Comparison of ENCODE assay signal across 9 mouse cellular contexts in the genomic region with DNA sequence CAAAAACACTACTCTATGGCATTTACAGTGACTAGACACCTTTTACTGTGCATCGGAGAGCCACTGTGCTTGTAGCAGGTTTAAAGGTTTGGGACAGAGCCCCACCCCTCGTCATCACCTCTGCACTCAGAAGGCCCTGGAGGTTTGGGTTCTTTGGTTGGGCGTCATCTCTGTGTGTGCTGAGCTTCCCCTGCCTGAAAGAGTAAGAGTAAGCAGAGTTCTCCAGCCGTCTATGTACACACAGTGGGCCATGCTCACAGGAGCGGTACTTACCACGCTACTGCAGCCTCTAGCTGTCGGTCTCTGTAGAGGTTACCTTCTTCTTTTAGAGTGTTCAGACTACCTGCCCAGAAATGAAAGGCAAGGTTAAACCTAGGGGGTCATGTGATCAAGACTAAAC. TPM values are rescaled to one million over a fixed set of nuclear protein-coding genes. Genes with fewer than 3 reads are reported as not detected.
DNase-seq lines count a peak whose midpoint lies in the region; ATAC-seq and TF ChIP-seq lines count a peak whose summit lies in the region.
"Had no signal": no experiment of that assay in that cellular context is flagged by ENCODE, and none has a peak within 500 bp of the region (broad histone marks: within the 10 kb centered on the region; RNA-seq: fewer than 3 reads in every experiment).

No protein-coding gene starts in this region.

- ATAC-seq in kidney, embryonic 15.5 days (replicated peaks; ENCODE audit: low FRiP score): no peak
- no peak for ATAC-seq in embryonic facial prominence, embryonic 11.5 days (replicated peaks; ENCODE audit: insufficient number of reproducible peaks, low FRiP score, low TSS enrichment, low read depth)
- ATAC-seq in hindbrain, postnatal 0 days: no peak
- ATAC-seq in midbrain, postnatal 0 days (ENCODE audit: low FRiP score): no peak

- peaks cover 14% of the 10 kb centered on the region for H3K4me1 ChIP-seq in kidney, embryonic 15.5 days
- no peaks in the 10 kb centered on the region; the same call in 1 of the 2 replicates for H3K4me1 ChIP-seq in embryonic facial prominence, embryonic 11.5 days (ENCODE audit: control insufficient read depth, insufficient read depth, low read length)
- H3K4me1 ChIP-seq in hindbrain, postnatal 0 days (ENCODE audit: insufficient read depth, low read length): peaks cover 6% of the 10 kb centered on the region; the same call in 1 of the 2 replicates
- peaks cover 7% of the 10 kb centered on the region; the same call in 1 of the 2 replicates for H3K4me1 ChIP-seq in midbrain, postnatal 0 days (ENCODE audit: insufficient read depth, low read length)

- H3K4me2 ChIP-seq in kidney, embryonic 15.5 days: peak overlapping the region; percentile 74
- no peak overlapping the region for H3K4me2 ChIP-seq in embryonic facial prominence, embryonic 11.5 days (ENCODE audit: low read depth, low read length)
- peak overlapping the region; percentile 88; the same call in 1 of the 2 replicates for H3K4me2 ChIP-seq in hindbrain, postnatal 0 days (ENCODE audit: low read depth, low read length)
- peak overlapping the region; percentile 63; the same call in 1 of the 2 replicates for H3K4me2 ChIP-seq in midbrain, postnatal 0 days (ENCODE audit: low read depth, low read length, poor library complexity, severe bottlenecking)

- peaks cover 50% of the 10 kb centered on the region for H3K36me3 ChIP-seq in kidney, embryonic 15.5 days
- H3K36me3 ChIP-seq in embryonic facial prominence, embryonic 11.5 days (replicated peaks; ENCODE audit: control insufficient read depth, insufficient read depth, low read depth, low read length): peaks cover 13% of the 10 kb centered on the region
- H3K36me3 ChIP-seq in hindbrain, postnatal 0 days (ENCODE audit: insufficient read depth, low read length): peaks cover 34% of the 10 kb centered on the region
- peaks cover 44% of the 10 kb centered on the region for H3K36me3 ChIP-seq in midbrain, postnatal 0 days (ENCODE audit: insufficient read depth, low read length)

- WGBS in kidney, embryonic 15.5 days: 88% methylated on average over 7 of the region's 7 CpGs
- WGBS in embryonic facial prominence, embryonic 11.5 days: 87% methylated on average over 7 of the region's 7 CpGs
- 89% methylated on average over 7 of the region's 7 CpGs for WGBS in hindbrain, postnatal 0 days
- 94% methylated on average over 7 of the region's 7 CpGs for WGBS in midbrain, postnatal 0 days

- TF ChIP-seq CTCF in hindbrain, postnatal 0 days (IDR thresholded peaks at IDR 0.05; ENCODE audit: low read depth): no peak
- TF ChIP-seq CTCF in midbrain, postnatal 0 days (IDR thresholded peaks at IDR 0.05): no peak

- no peaks in the 10 kb centered on the region for H3K9me3 ChIP-seq in kidney, embryonic 15.5 days (replicated peaks)
- no peaks in the 10 kb centered on the region for H3K9me3 ChIP-seq in embryonic facial prominence, embryonic 11.5 days (replicated peaks; ENCODE audit: control insufficient read depth, low read length)
- no peaks in the 10 kb centered on the region for H3K9me3 ChIP-seq in hindbrain, postnatal 0 days (ENCODE audit: low read length)
- no peaks in the 10 kb centered on the region for H3K9me3 ChIP-seq in midbrain, postnatal 0 days (ENCODE audit: low read length)

- H3K27ac ChIP-seq in kidney, embryonic 15.5 days: no peak overlapping the region
- no peak overlapping the region for H3K27ac ChIP-seq in embryonic facial prominence, embryonic 11.5 days (replicated peaks; ENCODE audit: low read depth, low read length)
- H3K27ac ChIP-seq in hindbrain, postnatal 0 days: no peak overlapping the region
- no peak overlapping the region for H3K27ac ChIP-seq in midbrain, postnatal 0 days (ENCODE audit: low read depth, low read length)

- H3K27me3 ChIP-seq in kidney, embryonic 15.5 days: no peaks in the 10 kb centered on the region
- no peaks in the 10 kb centered on the region for H3K27me3 ChIP-seq in embryonic facial prominence, embryonic 11.5 days (ENCODE audit: control insufficient read depth, insufficient read depth, low read length)
- H3K27me3 ChIP-seq in hindbrain, postnatal 0 days (ENCODE audit: insufficient read depth, low read length): no peaks in the 10 kb centered on the region
- H3K27me3 ChIP-seq in midbrain, postnatal 0 days (ENCODE audit: insufficient read depth, low read length): no peaks in the 10 kb centered on the region
- H3K27me3 ChIP-seq: Patski had no signal

- DNase-seq in kidney, postnatal 10 days: no peak
- no peak for DNase-seq in embryonic facial prominence, embryonic 11.5 days (ENCODE audit: low spot score)
- DNase-seq in hindbrain, postnatal 0 days (ENCODE audit: low spot score): no peak
- DNase-seq in midbrain, postnatal 0 days (ENCODE audit: low spot score): no peak
- no peak for DNase-seq in T-cell, adult 2 months (ENCODE audit: low spot score)
- no peak for DNase-seq in cerebellum, postnatal 14 days
- no peak for DNase-seq in Muller cell, postnatal 12 days (ENCODE audit: inconsistent ontology term)

- peak overlapping the region; percentile 80; the same call in 1 of the 2 replicates for H3K4me3 ChIP-seq in kidney, embryonic 15.5 days (replicated peaks)
- peak overlapping the region; percentile 71; the same call in 1 of the 2 replicates for H3K4me3 ChIP-seq in embryonic facial prominence, embryonic 11.5 days (ENCODE audit: low read depth, low read length)
- H3K4me3 ChIP-seq in hindbrain, postnatal 0 days (ENCODE audit: low read length): peak overlapping the region; percentile 69; the same call in 1 of the 2 replicates
- H3K4me3 ChIP-seq in midbrain, postnatal 0 days (ENCODE audit: low read depth, low read length): no peak overlapping the region

- no peak overlapping the region for H3K9ac ChIP-seq in kidney, embryonic 15.5 days
- no peak overlapping the region for H3K9ac ChIP-seq in embryonic facial prominence, embryonic 11.5 days (replicated peaks; ENCODE audit: low read length)
- no peak overlapping the region for H3K9ac ChIP-seq in hindbrain, postnatal 0 days (replicated peaks; ENCODE audit: low read length)
- H3K9ac ChIP-seq in midbrain, postnatal 0 days (replicated peaks; ENCODE audit: low read length, poor library complexity, severe bottlenecking): no peak overlapping the region

RNA-seq across cellular contexts. Expression of a gene that starts 1.2 kb away (rescaled TPM):
- 51.5 and 59.1 TPM in 2 replicates for polyA plus RNA-seq in kidney, embryonic 15.5 days (2015; fragmentation: Nextera tagmentation; extraction: Ambion mirVana)
- polyA plus RNA-seq in embryonic facial prominence, embryonic 11.5 days (2014; fragmentation: Nextera tagmentation; extraction: Ambion mirVana): 49.2 and 53.8 TPM in 2 replicates
- 40.5 and 47.9 TPM in 2 replicates for total RNA-seq in hindbrain, postnatal 0 days (2014; rRNA removed)
- 45.9 and 48.8 TPM in 2 replicates for polyA plus RNA-seq in hindbrain, postnatal 0 days (2015; fragmentation: Nextera tagmentation; extraction: Ambion mirVana)
- 39.6 and 52.1 TPM in 2 replicates for total RNA-seq in midbrain, postnatal 0 days (2014; rRNA removed)
- 46.3 and 50.8 TPM in 2 replicates for polyA plus RNA-seq in midbrain, postnatal 0 days (2015; fragmentation: Nextera tagmentation; extraction: Ambion mirVana)

RNA-seq across cellular contexts. Expression of a gene that starts 37.8 kb away (rescaled TPM):
- polyA plus RNA-seq in kidney, embryonic 15.5 days (2015; fragmentation: Nextera tagmentation; extraction: Ambion mirVana): 19.4 and 22.3 TPM in 2 replicates
- polyA plus RNA-seq in embryonic facial prominence, embryonic 11.5 days (2014; fragmentation: Nextera tagmentation; extraction: Ambion mirVana): 14.1 and 15.2 TPM in 2 replicates
- total RNA-seq in hindbrain, postnatal 0 days (2014; rRNA removed): 18.3 and 22.1 TPM in 2 replicates
- 14.4 and 16.1 TPM in 2 replicates for polyA plus RNA-seq in hindbrain, postnatal 0 days (2015; fragmentation: Nextera tagmentation; extraction: Ambion mirVana)
- total RNA-seq in midbrain, postnatal 0 days (2014; rRNA removed): 25.0 and 29.7 TPM in 2 replicates
- polyA plus RNA-seq in midbrain, postnatal 0 days (2015; fragmentation: Nextera tagmentation; extraction: Ambion mirVana): 12.2 and 15.8 TPM in 2 replicates

RNA-seq across cellular contexts. Expression of a gene that starts 38.4 kb away (rescaled TPM):
- 160 and 164 TPM in 2 replicates for polyA plus RNA-seq in kidney, embryonic 15.5 days (2015; fragmentation: Nextera tagmentation; extraction: Ambion mirVana)
- polyA plus RNA-seq in embryonic facial prominence, embryonic 11.5 days (2014; fragmentation: Nextera tagmentation; extraction: Ambion mirVana): 171 and 173 TPM in 2 replicates
- total RNA-seq in hindbrain, postnatal 0 days (2014; rRNA removed): 53.6 and 69.7 TPM in 2 replicates
- polyA plus RNA-seq in hindbrain, postnatal 0 days (2015; fragmentation: Nextera tagmentation; extraction: Ambion mirVana): 117 and 118 TPM in 2 replicates
- 53.5 and 62.3 TPM in 2 replicates for total RNA-seq in midbrain, postnatal 0 days (2014; rRNA removed)
- polyA plus RNA-seq in midbrain, postnatal 0 days (2015; fragmentation: Nextera tagmentation; extraction: Ambion mirVana): 108 and 111 TPM in 2 replicates
